Mouse (Mus musculus) kidney, postnatal 0 days (tissue): ENCODE results near the gene Bcl7c. TPM values are rescaled to one million over a fixed set of nuclear protein-coding genes. Genes with fewer than 3 reads are reported as not detected.

Experiments used
- ATAC-seq: fragments of 200-750 bp; cut with Nextera tagmentation; replicated peaks from 2 replicates; pipeline ENCODE4 v1.8.0; 2017; ENCODE audit warnings: low read depth, moderate number of reproducible peaks, moderate TSS enrichment, moderate library complexity; ENCODE audit not compliant: low FRiP score
- DNase-seq: peaks from one replicate; pipeline ENCODE4 v3.0.0-alpha.2; 2016; ENCODE audit warnings: low spot score
- H3K27ac ChIP-seq: fragments of 300-500 bp; sonication (generic); 2 replicates; pipeline ENCODE4 v1.5.1; 2014; ENCODE audit warnings: mild to moderate bottlenecking
- H3K27me3 ChIP-seq: fragments of 300-500 bp; sonication (generic); 2 replicates; pipeline ENCODE4 v1.6.1; 2014; ENCODE audit warnings: low read length, mixed read lengths; ENCODE audit not compliant: insufficient read depth
- H3K36me3 ChIP-seq: fragments of 300-500 bp; sonication (generic); 2 replicates; pipeline ENCODE4 v1.6.1; 2014; ENCODE audit warnings: low read length, mixed read lengths; ENCODE audit not compliant: insufficient read depth
- H3K4me1 ChIP-seq: fragments of 300-500 bp; sonication (generic); replicated peaks from 2 replicates; pipeline ENCODE4 v1.6.1; 2014; ENCODE audit warnings: antibody characterized with exemption, low read length, mixed read lengths; ENCODE audit not compliant: insufficient read depth
- H3K4me2 ChIP-seq: fragments of 300-500 bp; sonication (generic); 2 replicates; pipeline ENCODE4 v1.6.1; 2014; ENCODE audit warnings: mild to moderate bottlenecking, low read length, moderate library complexity, mixed read lengths
- H3K4me3 ChIP-seq: fragments of 300-500 bp; sonication (generic); replicated peaks from 2 replicates; pipeline ENCODE4 v1.5.1; 2014; ENCODE audit warnings: low read depth, low read length
- H3K9ac ChIP-seq: fragments of 300-500 bp; sonication (generic); 2 replicates; pipeline ENCODE4 v1.6.1; 2014; ENCODE audit warnings: low read depth, low read length
- H3K9me3 ChIP-seq: fragments of 300-500 bp; sonication (generic); replicated peaks from 2 replicates; pipeline ENCODE4 v1.6.1; 2016; ENCODE audit warnings: low read length, inconsistent platforms, mixed read lengths
- CTCF ChIP-seq: IDR thresholded peaks from 2 replicates; pipeline ENCODE4 v1.5.1; 2016; ENCODE audit warnings: antibody characterized with exemption, low read depth, mild to moderate bottlenecking, moderate library complexity
- WGBS: fragments of 180-500 bp; shearing (Covaris S2); extraction: QIAGEN DNeasy Blood & Tissue Kit; methylation state at CpG from one replicate; pipeline ENCODE4 v1.1.7; 2014; 5-methylcytosine and 5-hydroxymethylcytosine counted together
- polyA plus RNA-seq: library from polyadenylated mRNA; unstranded; fragments of >200 nt; fragmentation: Nextera tagmentation; extraction: Ambion mirVana; gene quantifications from 2 replicates; pipeline ENCODE4 v1.2.1, GENCODE M21; 2015

Bcl7c gene
- 56.1 and 70.9 TPM in 2 replicates for polyA plus RNA-seq

DNA sequence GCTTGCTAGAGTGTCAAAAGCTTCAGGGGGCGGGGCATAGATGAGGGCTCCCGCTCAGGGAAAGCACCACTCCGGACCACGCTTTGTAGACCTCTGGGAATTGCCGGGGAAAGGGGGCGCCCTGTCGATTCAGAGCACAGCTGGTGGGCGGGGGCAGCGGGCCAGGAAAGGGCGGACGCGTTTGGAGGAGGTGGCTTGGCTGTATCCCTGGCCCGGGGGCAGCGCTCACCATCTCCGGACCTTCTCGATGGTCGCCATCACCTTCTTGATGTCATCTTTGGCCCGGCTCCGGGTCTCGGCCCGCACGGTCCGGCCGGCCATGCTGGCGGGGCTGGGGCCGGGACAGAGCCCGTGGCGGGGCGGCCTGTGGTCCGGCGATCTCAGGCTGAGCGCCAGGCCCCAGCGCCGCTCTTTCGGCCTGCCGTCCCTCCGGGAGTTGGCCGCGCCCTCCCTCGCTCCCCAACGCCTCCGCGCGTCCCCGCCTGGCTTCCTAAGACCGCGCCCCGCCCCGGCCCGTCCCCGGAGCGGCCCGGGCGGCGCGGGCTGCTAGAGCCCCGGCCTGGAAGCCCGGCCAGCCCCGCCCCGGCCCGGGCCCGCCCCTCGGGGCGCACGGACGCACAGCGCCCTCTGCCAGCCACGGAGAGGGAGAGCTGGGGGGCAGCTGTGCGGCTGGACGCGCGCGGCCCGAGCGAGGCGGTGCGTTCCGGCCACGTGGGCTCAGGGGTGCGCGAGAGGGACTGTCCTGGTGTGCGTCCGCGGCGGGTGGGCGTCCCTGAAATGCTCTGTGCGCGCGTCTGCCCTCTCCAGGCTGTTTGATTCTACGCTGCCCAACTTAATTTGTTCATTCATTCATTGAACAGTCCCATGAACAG lies at the start of gene Bcl7c:
Gene Bcl7c (minus strand): TSS at position 727 of the 872 bp plus-strand sequence.
- under 1% methylated on average over 85 of the region's 90 CpGs for WGBS
- no peaks in the 10 kb centered on the region for H3K27me3 ChIP-seq
- H3K4me2 ChIP-seq: peak within 1 kb of the TSS; percentile 64
- H3K36me3 ChIP-seq: peaks cover 18% of the 10 kb centered on the region
- TF ChIP-seq CTCF: peak; percentile 67
- peak; percentile 83 for ATAC-seq
- no peaks in the 10 kb centered on the region for H3K9me3 ChIP-seq
- DNase-seq: peak; percentile 99
- peaks cover 16% of the 10 kb centered on the region for H3K4me1 ChIP-seq
- H3K9ac ChIP-seq: peak within 1 kb of the TSS; percentile 85
- H3K27ac ChIP-seq: peak within 1 kb of the TSS; percentile 98
- H3K4me3 ChIP-seq: peak within 1 kb of the TSS; percentile 84

DNA sequence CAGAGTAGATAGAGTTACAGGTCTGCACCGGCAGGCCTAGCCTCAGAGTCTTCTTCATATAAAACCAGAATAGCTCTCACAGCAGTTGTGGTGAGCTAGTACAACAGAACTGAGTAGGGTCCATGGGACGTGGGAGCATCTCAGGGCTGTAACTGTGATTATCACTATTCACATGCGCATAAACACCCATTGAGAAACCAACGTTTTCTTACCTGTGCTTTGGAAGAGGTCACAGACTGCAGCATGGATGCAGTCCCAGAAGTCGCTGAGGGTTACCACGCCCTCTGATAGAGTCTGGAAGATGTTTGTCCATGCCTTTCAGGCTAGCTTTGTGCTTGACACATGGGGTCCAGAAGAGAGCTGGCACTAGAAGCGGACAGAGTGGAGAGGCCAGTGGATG lies 45.0 kb upstream of the Bcl7c start:
- DNase-seq: no peak
- Histone ChIP-seq H3K9me3 (no peaks in the 10 kb centered on the region), H3K4me3 (no peak overlapping the region), H3K4me2 (no peak overlapping the region), H3K36me3 (peaks cover 67% of the 10 kb centered on the region), H3K27me3 (no peaks in the 10 kb centered on the region), H3K4me1 (no peaks in the 10 kb centered on the region), H3K27ac (no peak overlapping the region), H3K9ac (no peak overlapping the region)
- no peak for ATAC-seq
- TF ChIP-seq CTCF: no peak
- WGBS: 84% methylated on average over 7 of the region's 7 CpGs

DNA sequence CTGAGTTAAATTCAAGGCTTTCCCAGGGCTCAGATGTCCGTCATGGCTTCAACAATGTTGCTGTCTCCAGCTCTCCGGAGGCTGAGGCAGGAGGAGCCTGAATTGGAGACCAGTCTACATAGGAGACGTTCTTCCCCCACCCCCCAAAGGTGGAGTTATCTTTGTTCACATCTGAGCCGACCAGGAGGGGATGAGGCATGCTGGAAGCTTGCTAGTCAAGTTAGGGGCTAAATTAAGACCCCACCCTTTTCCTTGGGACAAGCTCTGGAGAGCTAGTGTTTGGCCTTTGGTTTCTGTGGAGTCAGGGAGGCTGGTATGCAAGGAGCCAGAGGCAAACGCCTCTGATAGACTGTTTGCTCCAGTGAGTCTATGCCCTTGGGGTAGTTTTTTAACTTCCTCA lies 44.4 kb upstream of the Bcl7c start:
- no peak overlapping the region for H3K4me3 ChIP-seq
- WGBS: 57% methylated on average over 5 of the region's 5 CpGs
- H3K27ac ChIP-seq: no peak overlapping the region
- peaks cover 67% of the 10 kb centered on the region for H3K36me3 ChIP-seq
- DNase-seq (no peak), ATAC-seq (no peak)
- no peak overlapping the region for H3K9ac ChIP-seq
- H3K4me1 ChIP-seq: no peaks in the 10 kb centered on the region
- H3K9me3 ChIP-seq: no peaks in the 10 kb centered on the region
- H3K4me2 ChIP-seq: no peak overlapping the region
- TF ChIP-seq CTCF: no peak
- no peaks in the 10 kb centered on the region for H3K27me3 ChIP-seq

DNA sequence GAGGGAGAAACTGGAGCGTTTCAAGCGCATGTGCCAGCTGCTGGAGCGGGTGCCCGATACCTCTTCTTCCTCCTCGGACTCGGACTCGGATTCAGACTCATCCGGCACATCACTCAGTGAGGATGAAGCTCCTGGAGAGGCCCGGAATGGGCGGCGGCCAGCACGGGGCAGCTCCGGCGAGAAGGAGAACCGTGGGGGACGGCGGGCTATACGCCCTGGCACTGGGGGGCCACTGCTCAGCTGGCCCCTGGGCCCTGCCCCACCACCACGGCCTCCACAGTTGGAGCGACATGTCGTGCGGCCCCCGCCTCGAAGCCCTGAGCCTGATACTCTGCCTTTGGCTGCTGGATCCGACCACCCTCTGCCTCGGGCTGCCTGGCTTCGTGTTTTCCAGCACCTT lies 43.3 kb upstream of the Bcl7c start:
- 93% methylated on average over 27 of the region's 27 CpGs for WGBS
- no peak for TF ChIP-seq CTCF

DNA sequence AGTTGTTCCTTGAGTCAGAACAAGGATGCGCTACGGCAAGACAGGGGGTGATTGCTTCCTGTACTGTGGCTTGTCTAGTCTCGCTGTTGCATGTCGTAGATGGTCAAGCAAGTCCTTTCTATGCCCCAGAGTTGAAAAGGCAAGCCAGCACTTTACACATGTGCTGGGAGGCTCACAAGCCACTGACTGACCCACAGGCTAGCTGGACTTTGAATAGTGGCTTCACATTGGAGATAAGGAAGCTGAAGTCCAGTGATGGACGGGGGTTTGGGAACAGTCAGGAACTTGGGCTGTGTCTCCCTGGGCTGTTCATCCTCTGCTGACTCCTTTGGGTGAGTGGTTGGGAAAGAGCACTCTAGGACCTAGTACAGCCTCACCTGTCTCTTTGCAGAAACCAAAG lies 42.9 kb upstream of the Bcl7c start:
- Histone ChIP-seq H3K9me3 (no peaks in the 10 kb centered on the region), H3K4me2 (no peak overlapping the region), H3K36me3 (peaks cover 53% of the 10 kb centered on the region), H3K9ac (no peak overlapping the region), H3K27ac (no peak overlapping the region), H3K4me3 (no peak overlapping the region), H3K4me1 (peaks cover 5% of the 10 kb centered on the region; the same call in 1 of the 2 replicates), H3K27me3 (no peaks in the 10 kb centered on the region)
- WGBS: 96% methylated on average over 5 of the region's 5 CpGs
- no peak for ATAC-seq
- no peak for DNase-seq
- no peak for TF ChIP-seq CTCF

More for the DNA sequence above, 43.3 kb upstream of the Bcl7c start:
- Histone ChIP-seq H3K36me3 (peaks cover 58% of the 10 kb centered on the region), H3K9ac (no peak overlapping the region), H3K9me3 (no peaks in the 10 kb centered on the region), H3K27ac (no peak overlapping the region), H3K27me3 (no peaks in the 10 kb centered on the region), H3K4me2 (no peak overlapping the region), H3K4me1 (peaks cover 5% of the 10 kb centered on the region; the same call in 1 of the 2 replicates), H3K4me3 (no peak overlapping the region)
- DNase-seq: no peak
- ATAC-seq: no peak

DNA sequence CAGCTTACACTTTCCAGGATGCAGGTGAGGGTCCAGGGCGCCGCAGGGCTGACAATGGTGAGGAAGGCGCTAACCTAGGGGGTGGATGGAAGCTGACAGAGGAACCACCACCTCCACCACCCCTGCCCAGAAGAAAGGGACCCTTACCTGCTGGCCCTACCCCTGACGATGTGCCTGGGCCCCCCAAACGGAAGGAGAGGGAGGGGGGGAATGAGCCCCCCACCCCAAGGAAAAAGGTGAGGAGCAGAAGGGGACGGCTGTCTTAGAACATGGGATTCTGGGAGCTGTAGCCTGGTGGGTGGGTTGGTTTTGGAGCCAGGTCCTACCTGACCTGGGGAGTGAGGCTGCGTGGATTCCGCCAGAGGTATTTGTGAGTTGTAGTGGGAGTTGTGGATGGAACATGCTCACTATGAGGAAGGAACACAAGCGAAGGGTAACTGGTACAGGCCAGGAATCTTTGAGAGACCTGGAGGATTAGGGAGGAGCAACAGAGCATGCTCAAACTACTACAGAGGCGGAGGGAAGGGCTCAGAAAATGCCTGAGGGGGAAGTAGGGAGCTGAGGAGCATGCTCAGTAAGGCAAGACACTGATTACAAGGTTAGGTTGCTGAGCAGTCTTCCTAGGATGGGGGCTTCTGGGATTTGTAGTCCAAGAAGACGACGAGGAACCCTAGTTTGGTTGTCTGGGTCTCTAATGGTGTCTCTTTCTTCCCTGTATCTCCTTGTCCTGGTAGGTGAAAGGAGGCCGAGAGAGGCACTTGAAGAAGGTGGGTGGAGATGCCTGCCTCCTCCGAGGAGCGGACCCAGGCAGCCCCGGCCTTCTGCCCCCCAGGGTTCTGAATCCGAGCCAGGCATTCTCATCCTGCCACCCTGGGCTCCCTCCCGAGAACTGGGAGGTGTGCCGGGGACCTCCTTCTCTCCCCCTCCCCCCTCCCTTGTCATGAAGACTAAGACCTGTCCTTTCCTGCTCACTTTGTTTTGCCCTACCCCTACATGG lies 41.7 kb upstream of the Bcl7c start:
- peak; percentile 55 for DNase-seq
- ATAC-seq: no peak
- Histone ChIP-seq H3K4me3 (no peak overlapping the region), H3K36me3 (peaks cover 53% of the 10 kb centered on the region), H3K27ac (no peak overlapping the region; the same call in 1 of the 2 replicates), H3K4me2 (no peak overlapping the region), H3K9me3 (no peaks in the 10 kb centered on the region), H3K4me1 (peaks cover 5% of the 10 kb centered on the region; the same call in 1 of the 2 replicates), H3K27me3 (no peaks in the 10 kb centered on the region), H3K9ac (no peak overlapping the region)
- no peak for TF ChIP-seq CTCF
- WGBS: 87% methylated on average over 19 of the region's 19 CpGs
